Mouse (Mus musculus): ENCODE measurements around the gene Prss1. TPM values are rescaled to one million over a fixed set of nuclear protein-coding genes. Genes with fewer than 3 reads are reported as not detected.
"Not testable (repeated sequence)": the region's sequence is repeated elsewhere in the genome, so short reads cannot be mapped to it uniquely, and the experiment has no call there.

Gene Prss1
- not detected in 2 replicates for total RNA-seq (2017)

DNA sequence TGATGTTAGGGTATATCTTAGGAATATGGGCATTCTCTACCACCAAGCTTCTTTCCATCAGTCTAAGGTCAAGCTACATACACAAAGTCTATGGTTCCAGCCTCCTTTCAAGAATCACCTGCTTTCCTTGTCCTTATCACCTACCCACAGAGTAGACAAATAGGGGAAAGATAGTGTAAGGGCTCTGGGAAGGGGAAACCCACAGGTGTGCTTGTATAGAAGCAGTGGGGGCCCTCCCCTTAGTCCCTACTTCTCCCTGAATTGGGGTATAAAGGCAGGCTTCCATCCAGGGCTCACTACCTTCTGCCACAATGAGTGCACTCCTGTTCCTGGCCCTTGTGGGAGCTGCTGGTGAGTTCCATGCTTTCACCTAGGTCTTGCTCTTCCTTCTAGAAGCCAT is at the start of gene Prss1:
Gene Prss1 (plus strand): TSS at position 301 of the 400 bp plus-strand sequence.
- not testable (repeated sequence) for ATAC-seq (replicated peaks; ENCODE audit: low read depth, poor library complexity, severe bottlenecking)

DNA sequence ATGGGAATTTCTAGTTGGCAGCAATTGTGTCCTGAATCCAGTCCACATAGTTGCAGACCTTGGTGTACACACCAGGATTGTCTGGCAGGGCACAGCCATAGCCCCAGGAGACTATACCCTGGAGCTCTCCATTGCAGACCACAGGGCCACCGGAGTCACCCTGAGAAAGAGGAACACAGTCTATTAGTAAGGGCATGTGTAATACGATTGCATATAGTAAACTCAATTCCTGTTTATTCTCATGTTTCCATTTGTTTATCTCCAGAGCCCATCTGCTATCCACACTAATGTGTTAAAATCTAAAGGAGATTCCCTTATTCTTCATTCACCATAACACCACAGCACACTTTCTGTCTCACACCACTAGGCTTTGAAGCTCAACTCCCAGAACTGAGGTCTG is 16.5 kb upstream of the Prss1 start:
- ATAC-seq (replicated peaks; ENCODE audit: low read depth, poor library complexity, severe bottlenecking) = not testable (repeated sequence)

DNA sequence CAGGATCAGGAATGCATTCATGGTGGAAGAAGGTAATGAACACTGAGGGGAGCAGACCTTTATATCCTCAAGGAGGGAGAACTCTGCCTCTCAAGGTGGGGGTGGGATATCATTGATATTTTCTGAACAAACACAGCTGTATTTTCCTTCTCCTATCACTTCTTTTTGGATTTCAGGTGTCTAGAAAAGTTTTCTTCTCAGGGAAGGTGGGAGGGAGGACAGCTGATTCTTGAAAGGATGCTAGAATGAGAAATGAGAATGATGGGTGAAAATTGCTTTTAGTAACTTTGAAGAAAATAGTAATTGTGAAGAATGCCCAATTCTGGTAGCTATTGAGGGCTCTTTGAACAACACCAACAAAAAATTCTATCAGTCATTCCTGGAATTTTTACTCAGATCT is 12.7 kb upstream of the Prss1 start, which contains the start of gene Gm10334:
Gene Gm10334 (minus strand): TSS at position 101 of the 400 bp plus-strand sequence.
- ATAC-seq (replicated peaks; ENCODE audit: low read depth, poor library complexity, severe bottlenecking) = not testable (repeated sequence)

DNA sequence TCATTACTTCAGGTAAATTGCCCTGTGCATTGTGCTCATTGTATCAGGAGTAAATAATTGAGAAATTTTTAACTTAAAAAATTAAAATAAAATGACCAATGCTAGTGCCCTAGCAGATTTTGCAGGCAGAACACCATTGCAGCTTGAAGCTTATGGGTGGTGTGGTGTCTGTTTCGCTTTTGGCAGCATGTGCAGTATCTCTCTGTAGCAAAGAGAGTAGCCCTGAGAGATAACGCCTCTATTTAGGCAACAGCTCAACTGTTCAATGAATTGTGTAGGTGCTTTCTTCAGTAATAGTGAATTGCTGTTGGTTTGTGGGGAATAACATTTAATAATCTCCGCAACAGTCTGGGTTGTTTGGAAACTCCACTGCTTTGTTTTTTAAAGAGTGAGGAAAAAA is 40.6 kb downstream of the Prss1 start:
- ATAC-seq (replicated peaks; ENCODE audit: low read depth, poor library complexity, severe bottlenecking) = no peak; the same call in 1 of the 2 replicates

DNA sequence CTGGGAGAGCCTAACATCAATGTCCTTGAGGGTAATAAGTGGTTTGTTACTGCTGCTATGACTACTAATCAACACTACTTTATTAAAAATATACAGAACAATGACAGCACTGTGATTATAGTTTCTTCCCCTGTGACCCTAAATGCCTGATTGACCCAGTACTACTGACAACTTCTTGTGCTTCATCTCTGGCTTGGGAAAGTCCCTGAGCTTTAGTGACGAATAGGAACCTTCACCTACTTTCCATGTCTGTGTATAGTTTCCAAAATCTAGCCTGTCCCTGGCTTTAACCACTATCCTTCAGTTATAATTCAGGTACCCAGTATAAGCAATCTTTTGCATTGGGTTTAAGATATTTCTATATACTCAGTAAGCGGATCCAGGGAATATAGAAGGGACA is 46.2 kb downstream of the Prss1 start:
- no peak for ATAC-seq (replicated peaks; ENCODE audit: low read depth, poor library complexity, severe bottlenecking)

DNA sequence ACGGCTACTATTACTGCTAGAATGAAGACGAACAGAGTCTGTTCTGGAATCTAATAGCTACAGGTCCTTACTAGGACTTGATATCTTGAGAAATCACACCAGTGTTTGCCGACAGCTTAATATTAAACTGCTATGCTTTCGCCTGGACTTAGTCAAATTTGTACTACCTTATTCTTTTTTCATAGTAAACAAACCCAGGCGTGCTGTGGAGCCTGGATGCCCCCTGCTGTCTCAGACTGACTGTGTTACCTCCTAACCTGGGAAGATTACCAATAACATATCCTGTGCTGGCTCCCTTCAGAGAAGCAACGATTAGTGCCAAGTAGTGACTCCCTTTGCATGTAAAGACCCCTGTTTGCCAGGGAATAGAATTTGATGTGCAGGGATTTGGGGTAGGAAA is 46.6 kb downstream of the Prss1 start:
- ATAC-seq (replicated peaks; ENCODE audit: low read depth, poor library complexity, severe bottlenecking) = 0 out of 2 replicates have a peak, but pooled peaks have one; percentile 50

Other genes with a start within 250 kb of the Prss1 start
- gene Try4, start 156.7 kb upstream of the Prss1 start, total RNA-seq (2017) = not detected in 2 replicates
- not detected in 2 replicates for gene Try5, start 142.1 kb upstream of the Prss1 start, total RNA-seq (2017)
- not detected in 2 replicates for gene Try10, start 104.8 kb upstream of the Prss1 start, total RNA-seq (2017)
- not detected in 2 replicates for gene Prss3, start 81.3 kb upstream of the Prss1 start, total RNA-seq (2017)
- not detected in 2 replicates for gene Gm5771, start 66.6 kb upstream of the Prss1 start, total RNA-seq (2017)
- not detected in 2 replicates for gene Gm10334, start 12.8 kb upstream of the Prss1 start, total RNA-seq (2017)
- gene Prss2, start 62.9 kb downstream of the Prss1 start, total RNA-seq (2017) = not detected in 2 replicates
- gene Ephb6, start 146.6 kb downstream of the Prss1 start, total RNA-seq (2017) = 3.2 and 6.5 TPM in 2 replicates
- gene Trpv6, start 177.5 kb downstream of the Prss1 start, total RNA-seq (2017) = not detected in 2 replicates
- not detected in 2 replicates for gene Trpv5, start 221.8 kb downstream of the Prss1 start, total RNA-seq (2017)
- not detected in 2 replicates for gene Llcfc1, start 225.5 kb downstream of the Prss1 start, total RNA-seq (2017)
- gene Kel, start 245.4 kb downstream of the Prss1 start, total RNA-seq (2017) = 21.9 and 39.3 TPM in 2 replicates